Mouse (Mus musculus) right cerebral cortex, adult 2 months (tissue): Measurements from ENCODE around the gene Timm13.

Source experiments
- DNase-seq, 2 experiments: peaks; one replicate each; pipeline ENCODE4 v3.0.0; 2021 to 2022; ENCODE audit warnings: low spot score in 2 of 2

Gene Timm13

GRCm38 (mm10) chr10:80900318-80901247 lies at the start of gene Timm13:
Gene Timm13, minus strand, starts transcription at chr10:80900969.
- DNase-seq, result peak; percentile 100

DNA sequence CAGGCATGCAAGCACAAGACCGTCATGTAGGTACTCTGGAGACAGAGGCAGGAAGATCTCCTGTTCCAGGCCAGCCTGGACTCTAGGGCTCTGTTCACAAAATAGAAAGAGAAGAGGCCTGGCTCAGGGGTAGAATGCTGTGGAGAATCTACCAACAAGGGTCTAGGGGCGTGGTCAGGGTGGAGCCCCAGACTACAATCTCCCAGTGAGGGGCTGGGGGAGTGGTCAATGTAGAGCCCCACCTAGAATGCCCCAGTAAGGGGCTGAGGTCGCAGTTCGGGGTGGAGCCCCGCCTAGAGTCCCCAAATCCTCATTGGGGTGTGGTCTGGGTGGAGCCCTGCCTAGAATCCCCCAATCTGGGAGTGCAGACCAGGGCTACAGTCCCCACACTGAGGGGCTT lies 49.5 kb upstream of the Timm13 start:
- no peak for DNase-seq

DNA sequence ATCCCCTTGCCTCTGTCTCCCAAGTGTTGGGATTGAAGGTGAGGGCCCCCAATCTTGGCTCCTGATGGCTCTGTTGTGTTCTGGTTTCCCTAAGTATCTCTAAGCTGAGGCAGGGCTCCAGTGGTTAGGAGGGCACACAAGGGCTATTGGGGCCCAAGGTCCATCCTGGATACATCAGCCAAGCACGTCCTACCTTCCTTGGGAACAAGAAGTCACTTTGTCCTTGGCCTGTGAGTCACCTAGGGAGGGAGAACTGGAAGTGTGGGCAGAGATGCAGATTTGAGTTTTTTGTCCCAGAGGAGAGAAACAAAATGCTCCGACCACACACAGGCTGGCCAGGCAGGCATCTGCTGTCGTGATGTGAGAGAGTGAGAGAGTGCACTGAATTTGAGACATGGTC lies 48.3 kb upstream of the Timm13 start:
- DNase-seq, result no peak

DNA sequence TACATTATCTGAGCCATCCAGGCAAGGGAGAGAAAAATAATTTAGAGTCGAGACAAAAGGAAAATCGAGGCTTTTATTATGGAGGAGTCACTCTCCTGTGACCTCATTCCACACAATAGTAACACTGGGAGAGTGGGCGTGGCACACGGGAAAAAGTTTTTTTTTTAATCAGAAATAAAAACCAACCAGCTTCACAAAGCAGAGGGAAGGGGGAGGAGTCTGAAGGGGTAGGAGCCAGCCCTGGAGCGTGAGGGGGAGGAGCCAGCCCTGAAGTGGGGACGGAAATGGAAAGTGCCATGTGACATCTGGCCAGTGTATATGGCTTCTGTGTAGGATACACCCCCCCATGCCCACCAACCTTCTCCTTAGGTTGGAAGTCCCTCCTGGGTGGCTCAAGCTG lies 47.8 kb upstream of the Timm13 start:
- DNase-seq, result no peak

GRCm38 (mm10) chr10:80947802-80948201 lies 47.0 kb upstream of the Timm13 start:
- DNase-seq, result no peak

DNA sequence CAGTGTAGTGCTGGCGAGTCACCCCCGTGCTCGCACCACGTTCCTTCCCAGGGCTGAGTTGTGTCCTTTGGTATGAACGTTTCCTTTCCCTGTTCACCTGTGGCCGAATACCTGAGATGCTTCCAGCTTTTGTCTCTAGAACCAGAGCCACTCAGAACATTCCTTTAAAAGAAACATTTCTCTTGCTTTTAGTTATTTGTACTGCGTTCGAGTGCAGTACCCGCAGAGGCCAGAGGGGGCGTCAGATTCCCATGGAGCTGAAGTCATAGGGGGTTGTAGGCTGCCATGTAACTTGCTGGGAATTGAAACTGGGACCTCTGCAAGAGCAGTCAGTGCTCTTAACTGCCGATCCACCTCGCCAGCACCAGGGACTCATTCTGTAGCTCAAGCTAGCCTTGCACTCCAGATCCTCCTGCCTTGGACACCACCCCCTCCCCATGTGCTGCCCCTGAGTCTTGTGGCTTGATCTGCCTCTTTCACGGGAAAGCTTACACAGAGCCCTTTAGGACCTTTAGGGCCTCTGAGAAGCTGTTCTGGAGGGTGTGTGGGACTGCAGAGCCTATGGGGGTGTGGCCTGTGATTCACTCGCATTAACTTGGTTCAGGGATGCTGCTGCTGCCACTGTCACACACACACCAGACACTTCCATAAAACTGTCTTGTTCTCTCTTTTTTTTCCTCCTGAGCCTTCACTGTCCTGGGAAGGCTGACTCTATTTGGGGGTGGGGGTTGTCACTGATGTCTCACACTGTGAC lies 46.1 kb upstream of the Timm13 start:
- DNase-seq, result no peak

DNA sequence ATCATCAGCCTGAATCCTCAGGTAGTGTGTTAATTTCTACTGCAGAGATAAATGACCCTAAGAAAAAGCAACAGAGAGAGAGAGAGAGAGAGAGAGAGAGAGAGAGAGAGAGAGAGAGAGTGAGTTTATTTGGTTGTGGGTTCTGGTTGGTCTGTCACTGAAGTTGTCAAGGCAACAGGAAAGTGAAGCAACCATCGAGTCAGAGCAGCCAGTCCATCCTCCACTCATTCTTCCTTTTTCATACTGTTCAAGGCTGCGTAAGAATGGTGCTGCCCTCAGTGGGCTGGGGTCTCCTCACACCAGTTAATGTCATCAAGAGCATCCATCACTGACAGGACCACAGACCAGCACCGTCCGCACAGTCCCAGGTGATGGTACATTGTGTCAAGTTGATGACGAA lies 43.5 kb upstream of the Timm13 start:
- DNase-seq, result no peak

GRCm38 (mm10) chr10:80943701-80944100 lies 42.9 kb upstream of the Timm13 start:
- no peak for DNase-seq

- no peak for DNase-seq
These were observed 42.1 kb upstream of the Timm13 start for GRCm38 (mm10) chr10:80942919-80943318.

GRCm38 (mm10) chr10:80940988-80941347 lies 40.2 kb upstream of the Timm13 start:
- no peak for DNase-seq

DNA sequence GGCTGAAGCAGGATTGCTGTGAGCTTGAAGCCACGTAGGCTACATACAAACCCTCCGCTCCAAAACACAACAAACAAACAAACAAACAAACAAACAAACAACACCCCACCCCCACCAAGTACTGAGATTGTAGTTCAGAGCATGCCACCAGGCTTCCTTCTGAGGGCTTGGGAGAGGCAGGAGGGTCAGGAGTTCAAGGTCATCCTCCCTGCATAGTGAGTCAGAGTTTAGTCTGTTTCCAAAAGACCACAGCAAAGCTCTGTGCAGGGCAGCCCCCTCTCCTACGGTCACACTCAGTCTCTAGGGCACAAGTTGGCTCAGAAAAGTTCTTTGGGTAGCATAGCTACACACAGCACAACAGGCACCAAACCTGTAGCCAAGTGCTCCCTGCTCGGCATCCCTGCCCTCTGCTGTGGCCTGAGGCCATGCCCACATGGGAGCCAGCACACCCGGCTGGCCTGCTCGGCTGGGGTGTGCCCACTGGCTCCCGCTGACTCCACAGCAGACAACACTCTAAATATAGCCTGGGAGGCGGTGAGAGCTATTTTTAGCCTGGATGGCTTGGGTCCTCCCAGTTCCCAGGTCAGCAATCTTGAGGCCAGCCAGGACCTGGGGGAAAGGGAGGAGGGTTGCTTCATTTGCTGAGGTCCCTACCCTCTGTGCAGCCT lies 39.7 kb upstream of the Timm13 start:
- no peak for DNase-seq

DNA sequence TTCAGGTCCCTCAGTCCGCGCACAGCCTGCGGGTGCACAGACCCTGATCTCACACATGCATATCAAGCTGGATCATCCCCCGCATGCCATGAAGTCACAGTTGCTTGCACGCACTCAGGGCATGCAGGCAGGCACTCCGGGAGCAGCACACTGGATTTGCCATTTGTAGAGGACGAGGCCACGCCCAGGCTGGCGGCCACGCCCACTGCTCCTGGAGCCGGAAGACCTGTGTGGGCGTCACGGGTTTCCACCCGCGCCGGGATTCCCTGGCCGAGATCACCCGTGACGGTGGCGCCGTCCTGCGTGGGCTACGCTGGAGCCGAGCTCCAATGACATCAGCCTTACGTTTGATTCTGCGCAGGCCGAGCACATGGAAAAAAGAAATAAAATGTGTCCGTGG lies 38.9 kb upstream of the Timm13 start:
- peak; percentile 80 to 84 for DNase-seq

DNA sequence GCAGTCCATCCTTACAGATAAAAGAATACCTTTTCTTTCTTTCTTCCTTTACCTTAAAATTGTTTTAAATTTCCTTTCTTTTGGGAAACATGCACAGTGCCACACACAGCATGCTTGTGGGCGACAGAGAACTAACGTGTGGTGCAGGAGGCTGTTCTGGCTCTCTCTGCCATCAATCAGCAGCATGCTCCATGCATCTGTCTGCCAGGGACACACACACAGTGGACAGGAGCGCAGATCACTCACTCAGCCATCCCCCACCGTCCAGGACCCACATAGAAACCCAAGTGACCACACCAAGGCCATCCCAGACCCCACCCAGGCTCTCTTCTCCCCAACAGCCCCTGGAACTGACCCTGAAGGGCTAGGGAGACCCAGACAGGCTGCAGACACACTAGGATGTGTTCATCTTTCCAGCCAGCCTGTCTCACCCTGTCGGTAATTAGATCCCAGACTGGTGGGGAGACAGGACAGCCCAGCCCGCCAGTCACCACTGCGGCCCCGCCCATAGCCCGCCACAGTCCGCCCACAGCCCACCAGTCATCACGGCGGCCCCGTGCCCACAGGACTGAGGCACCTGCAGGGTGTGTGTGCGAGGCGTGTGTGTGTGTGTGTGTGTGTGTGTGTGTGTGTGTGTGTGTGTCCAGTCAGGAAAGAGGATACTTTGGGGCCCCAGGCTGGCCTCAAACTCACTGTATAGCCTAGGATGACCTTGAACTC lies 38.2 kb upstream of the Timm13 start:
- DNase-seq, result no peak

GRCm38 (mm10) chr10:80937646-80938045 lies 36.9 kb upstream of the Timm13 start:
- DNase-seq, result no peak

DNA sequence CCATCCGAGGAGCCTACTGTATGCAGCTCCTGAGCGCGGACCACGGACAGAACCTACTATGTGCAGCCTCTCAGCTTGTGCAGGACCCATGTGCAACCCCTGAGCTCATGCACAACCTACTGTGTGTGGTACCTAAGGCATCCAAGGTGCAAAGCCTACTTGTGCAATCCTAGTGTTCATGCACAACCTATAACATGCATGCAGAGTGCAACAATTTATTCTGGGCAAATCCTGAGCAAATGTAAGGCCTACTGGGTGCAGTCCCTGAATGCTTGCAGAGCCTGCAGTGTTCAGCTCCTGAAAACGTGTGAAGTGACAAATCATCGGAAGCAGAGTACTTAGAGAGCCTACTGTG lies 36.0 kb upstream of the Timm13 start:
- DNase-seq, result no peak

DNA sequence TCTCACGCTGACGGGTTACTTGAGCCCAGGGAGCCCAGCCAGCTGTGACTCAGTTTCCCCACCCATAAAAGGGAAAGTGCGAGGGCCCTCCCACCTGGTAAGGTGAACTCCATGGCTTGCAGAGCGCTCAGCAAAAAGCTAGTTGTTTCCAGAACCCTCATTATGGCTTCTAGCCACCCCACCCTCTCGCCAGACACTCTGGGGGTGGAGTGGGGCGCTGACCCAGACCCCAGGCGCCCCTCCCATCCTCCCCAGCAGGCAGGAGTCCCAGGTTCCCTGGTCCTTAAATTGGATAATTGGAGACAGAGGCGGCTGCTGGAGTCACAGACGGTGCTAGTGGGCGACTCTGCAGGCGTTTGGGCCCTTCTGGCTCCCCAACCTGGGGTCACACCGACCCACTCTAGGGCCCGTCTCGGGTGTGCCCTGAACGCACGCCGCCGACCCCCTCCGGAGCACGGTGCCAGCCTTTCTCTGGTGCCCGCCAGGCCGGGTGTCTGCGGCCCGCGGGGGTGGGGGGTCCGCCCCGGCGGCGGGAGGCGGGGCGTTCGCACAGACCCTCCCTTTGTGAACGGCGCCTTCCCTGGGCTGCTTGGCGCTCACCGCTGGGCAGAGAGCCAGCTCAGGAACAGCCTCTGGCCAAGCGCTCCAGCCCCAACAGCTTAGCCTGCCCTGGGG lies 35.5 kb upstream of the Timm13 start:
- no peak for DNase-seq

DNA sequence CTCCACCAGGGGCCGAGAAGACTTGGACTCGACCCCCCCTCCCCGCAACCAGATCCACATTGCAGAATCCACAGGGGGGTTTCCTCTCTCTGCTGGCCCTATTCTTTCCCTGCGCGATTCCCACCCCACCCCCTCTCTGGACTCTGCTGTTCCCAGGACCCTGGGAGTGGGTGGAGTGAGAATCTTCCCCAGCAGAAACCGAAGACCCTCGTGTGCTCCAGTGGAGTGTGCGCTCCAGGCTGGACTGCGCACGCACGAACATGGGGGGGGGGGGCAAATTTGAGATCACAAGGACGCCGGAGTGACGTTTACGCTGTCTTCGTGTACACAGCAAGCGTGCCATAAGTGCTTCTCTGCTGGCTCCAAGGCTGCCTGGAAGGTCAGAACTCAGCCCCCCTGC lies 34.9 kb upstream of the Timm13 start:
- DNase-seq, result no peak

DNA sequence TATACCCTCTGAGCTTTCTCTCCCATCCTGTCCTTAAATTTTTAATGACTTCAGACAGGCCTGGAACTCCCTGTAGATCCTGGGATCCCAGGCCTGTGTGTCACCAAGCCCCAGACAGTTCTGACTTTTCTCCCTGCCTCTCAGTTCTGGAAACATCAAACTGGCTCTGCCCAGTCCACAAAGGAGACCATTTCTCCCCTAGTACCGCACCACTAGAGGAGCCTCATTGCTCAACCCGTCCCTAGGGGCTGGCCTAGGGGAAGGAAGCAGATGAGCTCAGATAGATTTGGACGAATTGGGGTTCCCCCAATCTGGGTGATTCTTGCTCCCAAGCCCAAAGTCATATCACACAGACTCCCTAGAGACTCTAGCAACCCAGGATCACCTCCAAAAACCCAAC lies 34.5 kb upstream of the Timm13 start:
- no peak for DNase-seq

- DNase-seq, result no peak
These were observed 33.6 kb upstream of the Timm13 start for GRCm38 (mm10) chr10:80934136-80934985.

GRCm38 (mm10) chr10:80933421-80933979 lies 32.7 kb upstream of the Timm13 start:
- no peak for DNase-seq
